Mouse (Mus musculus) hindbrain, embryonic 11.5 days (tissue): Measurements from ENCODE around the gene Def8. TPM values are rescaled to one million over a fixed set of nuclear protein-coding genes. Genes with fewer than 3 reads are reported as not detected.

Experiments used
- ATAC-seq: fragments of 200-750 bp; cut with Nextera tagmentation; 2 replicates; pipeline ENCODE4 v1.8.0; 2017; ENCODE audit warnings: mild to moderate bottlenecking, moderate TSS enrichment, moderate library complexity; ENCODE audit not compliant: low FRiP score
- DNase-seq: peaks from one replicate; pipeline ENCODE4 v3.0.0-alpha.2; 2015; ENCODE audit warnings: low spot score
- H3K27ac ChIP-seq: fragments of 300-500 bp; sonication (generic); 2 replicates; pipeline ENCODE4 v1.5.1; 2014; ENCODE audit warnings: mild to moderate bottlenecking, low read depth, low read length
- H3K27me3 ChIP-seq: fragments of 300-500 bp; sonication (generic); 2 replicates; pipeline ENCODE4 v1.6.1; 2014; ENCODE audit warnings: mild to moderate bottlenecking, low read length, moderate library complexity, mixed read lengths; ENCODE audit not compliant: control insufficient read depth, insufficient read depth
- H3K36me3 ChIP-seq: fragments of 300-500 bp; sonication (generic); 2 replicates; pipeline ENCODE4 v1.6.1; 2014; ENCODE audit warnings: mild to moderate bottlenecking, low read length, moderate library complexity, mixed read lengths; ENCODE audit not compliant: control insufficient read depth, insufficient read depth
- H3K4me1 ChIP-seq: fragments of 300-500 bp; sonication (generic); replicated peaks from 2 replicates; pipeline ENCODE4 v1.6.1; 2014; ENCODE audit warnings: low read length, mixed read lengths; ENCODE audit not compliant: control insufficient read depth, insufficient read depth
- H3K4me2 ChIP-seq: fragments of 300-500 bp; sonication (generic); replicated peaks from 2 replicates; pipeline ENCODE4 v1.6.1; 2014; ENCODE audit warnings: mild to moderate bottlenecking, low read depth, low read length
- H3K4me3 ChIP-seq: fragments of 300-500 bp; sonication (generic); 2 replicates; pipeline ENCODE4 v1.5.1; 2014; ENCODE audit warnings: low read depth, low read length
- H3K9ac ChIP-seq: fragments of 300-500 bp; sonication (generic); 2 replicates; pipeline ENCODE4 v1.6.1; 2014; ENCODE audit warnings: low read depth, low read length
- H3K9me3 ChIP-seq: fragments of 300-500 bp; sonication (generic); 2 replicates; pipeline ENCODE4 v1.6.1; 2016; ENCODE audit warnings: low read length; ENCODE audit not compliant: control insufficient read depth
- WGBS: fragments of 180-500 bp; shearing (Covaris S2); extraction: QIAGEN DNeasy Blood & Tissue Kit; methylation state at CpG from one replicate; pipeline ENCODE4 v1.1.7; 2014; 5-methylcytosine and 5-hydroxymethylcytosine counted together
- polyA plus RNA-seq: library from polyadenylated mRNA; unstranded; fragments of >200 nt; fragmentation: Nextera tagmentation; extraction: Ambion mirVana; gene quantifications from 2 replicates; pipeline ENCODE4 v1.2.1, GENCODE M21; 2014

The Def8 gene
- polyA plus RNA-seq, result 32.5 and 32.7 TPM in 2 replicates

- no peak for DNase-seq
- no peak for ATAC-seq
- H3K27me3 ChIP-seq, result no peaks in the 10 kb centered on the region
- no peak within 1 kb of the TSS for H3K4me3 ChIP-seq
- WGBS, result 77% methylated on average over 7 of the region's 7 CpGs
- H3K27ac ChIP-seq, result no peak within 1 kb of the TSS
- H3K4me2 ChIP-seq, result no peak within 1 kb of the TSS
- H3K36me3 ChIP-seq, result peaks cover 9% of the 10 kb centered on the region; the same call in 1 of the 2 replicates
- H3K4me1 ChIP-seq, result 0 out of 2 replicates have a peak, but pooled peaks cover 2% of the 10 kb centered on the region
- H3K9ac ChIP-seq, result no peak within 1 kb of the TSS
- peaks cover 8% of the 10 kb centered on the region for H3K9me3 ChIP-seq
These were observed at the start of gene Def8 for GRCm38 (mm10) chr8:123423441-123423840. Gene Def8, plus strand, starts transcription at chr8:123423527.

GRCm38 (mm10) chr8:123374239-123374578 is 49.1 kb upstream of the Def8 start:
- no peaks in the 10 kb centered on the region for H3K27me3 ChIP-seq
- H3K4me1 ChIP-seq, result no peaks in the 10 kb centered on the region
- ATAC-seq, result peak; percentile 85
- H3K9me3 ChIP-seq, result no peaks in the 10 kb centered on the region
- peak overlapping the region; percentile 90 for H3K27ac ChIP-seq
- DNase-seq, result peak; percentile 97
- WGBS, result under 1% methylated on average over 20 of the region's 20 CpGs
- H3K4me3 ChIP-seq, result peak overlapping the region; percentile 86
- H3K9ac ChIP-seq, result peak overlapping the region; percentile 74
- H3K4me2 ChIP-seq, result peak overlapping the region; percentile 68
- H3K36me3 ChIP-seq, result no peaks in the 10 kb centered on the region

GRCm38 (mm10) chr8:123375701-123376100 is 47.6 kb upstream of the Def8 start:
- H3K9ac ChIP-seq, result no peak overlapping the region
- no peak overlapping the region for H3K27ac ChIP-seq
- ATAC-seq (no peak), DNase-seq (no peak)
- H3K36me3 ChIP-seq, result no peaks in the 10 kb centered on the region
- no peaks in the 10 kb centered on the region for H3K9me3 ChIP-seq
- no peak overlapping the region for H3K4me2 ChIP-seq
- H3K27me3 ChIP-seq, result no peaks in the 10 kb centered on the region
- WGBS, result 89% methylated on average over 10 of the region's 10 CpGs
- no peak overlapping the region for H3K4me3 ChIP-seq
- H3K4me1 ChIP-seq, result no peaks in the 10 kb centered on the region

GRCm38 (mm10) chr8:123376106-123376505 is 47.2 kb upstream of the Def8 start:
- WGBS, result 65% methylated on average over 8 of the region's 8 CpGs
- DNase-seq, result no peak
- Histone ChIP-seq H3K27me3 (no peaks in the 10 kb centered on the region), H3K4me2 (no peak overlapping the region), H3K4me3 (no peak overlapping the region), H3K9me3 (no peaks in the 10 kb centered on the region), H3K27ac (no peak overlapping the region), H3K9ac (no peak overlapping the region), H3K36me3 (no peaks in the 10 kb centered on the region), H3K4me1 (no peaks in the 10 kb centered on the region)
- no peak for ATAC-seq

GRCm38 (mm10) chr8:123381711-123382110 is 41.6 kb upstream of the Def8 start:
- Histone ChIP-seq H3K4me1 (no peaks in the 10 kb centered on the region), H3K27ac (no peak overlapping the region), H3K36me3 (peaks cover 12% of the 10 kb centered on the region; the same call in 1 of the 2 replicates), H3K27me3 (no peaks in the 10 kb centered on the region), H3K4me3 (no peak overlapping the region), H3K4me2 (no peak overlapping the region), H3K9me3 (no peaks in the 10 kb centered on the region), H3K9ac (no peak overlapping the region)
- WGBS, result 95% methylated on average over 4 of the region's 4 CpGs
- ATAC-seq, result no peak
- no peak for DNase-seq

- DNase-seq (no peak), ATAC-seq (no peak)
- H3K27ac ChIP-seq, result no peak overlapping the region
- no peak overlapping the region for H3K4me2 ChIP-seq
- no peak overlapping the region for H3K9ac ChIP-seq
- 91% methylated on average over 8 of the region's 8 CpGs for WGBS
- H3K4me3 ChIP-seq, result no peak overlapping the region
- H3K9me3 ChIP-seq, result no peaks in the 10 kb centered on the region
- H3K36me3 ChIP-seq, result peaks cover 12% of the 10 kb centered on the region; the same call in 1 of the 2 replicates
- H3K4me1 ChIP-seq, result no peaks in the 10 kb centered on the region
- H3K27me3 ChIP-seq, result no peaks in the 10 kb centered on the region
These were observed 40.8 kb upstream of the Def8 start for GRCm38 (mm10) chr8:123382516-123382915.

GRCm38 (mm10) chr8:123384883-123385540 is 38.3 kb upstream of the Def8 start:
- Histone ChIP-seq H3K27ac (no peak overlapping the region), H3K4me1 (no peaks in the 10 kb centered on the region), H3K27me3 (no peaks in the 10 kb centered on the region), H3K4me2 (no peak overlapping the region), H3K9me3 (no peaks in the 10 kb centered on the region), H3K36me3 (peaks cover 12% of the 10 kb centered on the region; the same call in 1 of the 2 replicates), H3K4me3 (no peak overlapping the region), H3K9ac (no peak overlapping the region)
- WGBS, result 73% methylated on average over 9 of the region's 9 CpGs
- ATAC-seq (no peak), DNase-seq (peak; percentile 65)

- 88% methylated on average over 3 of the region's 3 CpGs for WGBS
- H3K27me3 ChIP-seq, result no peaks in the 10 kb centered on the region
- no peak overlapping the region for H3K9ac ChIP-seq
- H3K36me3 ChIP-seq, result peaks cover 25% of the 10 kb centered on the region
- no peaks in the 10 kb centered on the region for H3K4me1 ChIP-seq
- no peak overlapping the region for H3K4me2 ChIP-seq
- no peak overlapping the region for H3K27ac ChIP-seq
- H3K9me3 ChIP-seq, result no peaks in the 10 kb centered on the region
- H3K4me3 ChIP-seq, result no peak overlapping the region
- no peak for ATAC-seq
- DNase-seq, result no peak
These were observed 36.3 kb upstream of the Def8 start for GRCm38 (mm10) chr8:123387041-123387440.

- WGBS, result 94% methylated on average over 8 of the region's 8 CpGs
- peaks cover 23% of the 10 kb centered on the region for H3K36me3 ChIP-seq
- no peak for ATAC-seq
These were observed 35.5 kb upstream of the Def8 start for GRCm38 (mm10) chr8:123387801-123388200.

More at GRCm38 (mm10) chr8:123387801-123388200, 35.5 kb upstream of the Def8 start:
- Histone ChIP-seq H3K9ac (no peak overlapping the region), H3K4me1 (no peaks in the 10 kb centered on the region), H3K9me3 (no peaks in the 10 kb centered on the region), H3K27me3 (no peaks in the 10 kb centered on the region), H3K27ac (no peak overlapping the region), H3K4me3 (no peak overlapping the region), H3K4me2 (no peak overlapping the region)
- no peak for DNase-seq
